Mouse (Mus musculus) cortical plate, adult 2 months (tissue): ENCODE results near the gene Riok2.

ENCODE experiments used
- CTCF ChIP-seq: fragments of 200-500 bp; IDR thresholded peaks from 2 replicates; pipeline ENCODE4 v1.5.1; 2011; ENCODE audit warnings: mild to moderate bottlenecking, control low read depth, low read length; ENCODE audit not compliant: insufficient read depth; ENCODE audit errors: extremely low read depth
- POLR2A ChIP-seq: fragments of 200-500 bp; IDR thresholded peaks from 2 replicates; pipeline ENCODE4 v1.6.1; 2011; ENCODE audit warnings: mild to moderate bottlenecking, low read length, control low read depth; ENCODE audit not compliant: insufficient read depth; ENCODE audit errors: extremely low read depth

GRCm38 (mm10) chr17:17386117-17386516 lies 12.0 kb downstream of the Riok2 start:
- no peak for TF ChIP-seq CTCF
- no peak for TF ChIP-seq POLR2A
